Mouse (Mus musculus) embryonic fibroblast, embryonic 13.5 days (primary cell): Measurements from ENCODE around the gene Prdx3.

Experiments
- CTCF ChIP-seq: IDR thresholded peaks from 2 replicates; pipeline ENCODE4 v1.5.1; 2011; ENCODE audit warnings: mild to moderate bottlenecking, control low read depth, low read length, moderate library complexity, borderline replicate concordance; ENCODE audit not compliant: insufficient read depth
- POLR2A ChIP-seq: IDR thresholded peaks from 2 replicates; pipeline ENCODE4 v1.6.1; 2011; ENCODE audit warnings: low read depth, mild to moderate bottlenecking, control low read depth, low read length, moderate library complexity

DNA sequence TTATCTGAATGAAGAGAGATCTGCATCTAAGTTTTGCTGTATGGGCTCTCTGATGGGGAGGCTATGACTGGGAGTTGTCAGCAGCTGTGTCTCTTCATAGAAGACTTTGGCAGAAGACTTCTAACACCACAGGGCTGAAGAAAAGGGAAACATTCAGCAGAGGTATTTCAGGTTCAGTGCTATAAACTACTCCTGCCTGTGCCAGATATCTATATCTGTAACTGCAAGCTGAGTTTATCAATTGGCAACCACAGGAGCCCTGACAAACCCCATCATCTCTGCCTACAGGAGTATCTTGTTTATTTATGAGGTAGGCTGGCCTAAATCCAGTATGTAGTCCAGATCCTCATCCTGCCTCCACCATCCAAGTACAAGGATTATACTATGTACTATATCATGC, 31.0 kb downstream of the Prdx3 start:
- no peak for TF ChIP-seq CTCF
- no peak for TF ChIP-seq POLR2A
